Mouse (Mus musculus): ENCODE measurements around the gene Gm10100. TPM values are rescaled to one million over a fixed set of nuclear protein-coding genes. Genes with fewer than 3 reads are reported as not detected.
"Not testable (repeated sequence)": the region's sequence is repeated elsewhere in the genome, so short reads cannot be mapped to it uniquely, and the experiment has no call there.

The Gm10100 gene
- not detected in 2 replicates for polyA plus RNA-seq (2015; fragmentation: Nextera tagmentation; extraction: Ambion mirVana)

GRCm38 (mm10) chr10:77726186-77726585 lies at the start of gene Gm10100:
TSS of gene Gm10100 (plus strand) at chr10:77726486.
- Histone ChIP-seq H3K4me3 (no peak within 1 kb of the TSS), H3K27me3 (replicated peaks) (no peaks in the 10 kb centered on the region), H3K9me3 (no peaks in the 10 kb centered on the region), H3K4me2 (no peak within 1 kb of the TSS), H3K36me3 (replicated peaks) (no peaks in the 10 kb centered on the region), H3K27ac (no peak within 1 kb of the TSS), H3K4me1 (no peaks in the 10 kb centered on the region), H3K9ac (no peak within 1 kb of the TSS)
- ATAC-seq (replicated peaks), result no peak
- WGBS, result 44% methylated on average over 3 of the region's 3 CpGs

DNA sequence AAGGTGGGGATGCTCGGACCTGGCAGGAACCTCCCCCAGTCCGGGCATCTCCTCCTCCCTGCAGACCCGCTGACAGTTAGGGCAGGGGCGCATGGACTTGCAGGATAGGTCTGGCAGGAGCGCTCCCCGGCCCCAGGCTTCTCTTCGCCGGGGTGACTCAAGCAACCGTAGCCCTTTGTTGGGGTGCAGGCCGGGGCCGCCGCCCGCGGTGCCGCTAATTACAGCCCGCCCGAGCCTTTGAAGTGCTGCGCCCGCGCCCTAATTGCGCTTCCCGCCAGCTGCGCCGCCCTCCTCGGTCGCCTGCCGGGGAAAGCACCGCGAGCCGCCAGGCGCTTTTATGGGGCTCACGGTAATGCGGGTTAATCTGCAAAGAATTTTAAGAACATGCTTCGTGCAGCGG lies 48.7 kb upstream of the Gm10100 start:
- H3K4me2 ChIP-seq, result peak overlapping the region; percentile 68
- H3K4me1 ChIP-seq, result peaks cover 14% of the 10 kb centered on the region
- 0% methylated on average over 34 of the region's 35 CpGs for WGBS
- no peaks in the 10 kb centered on the region for H3K36me3 ChIP-seq (replicated peaks)
- no peaks in the 10 kb centered on the region for H3K9me3 ChIP-seq
- peak; percentile 52 for ATAC-seq (replicated peaks)
- peak overlapping the region; percentile 33 for H3K4me3 ChIP-seq
- no peak overlapping the region for H3K9ac ChIP-seq
- no peak overlapping the region for H3K27ac ChIP-seq
- H3K27me3 ChIP-seq (replicated peaks), result peaks cover 21% of the 10 kb centered on the region

DNA sequence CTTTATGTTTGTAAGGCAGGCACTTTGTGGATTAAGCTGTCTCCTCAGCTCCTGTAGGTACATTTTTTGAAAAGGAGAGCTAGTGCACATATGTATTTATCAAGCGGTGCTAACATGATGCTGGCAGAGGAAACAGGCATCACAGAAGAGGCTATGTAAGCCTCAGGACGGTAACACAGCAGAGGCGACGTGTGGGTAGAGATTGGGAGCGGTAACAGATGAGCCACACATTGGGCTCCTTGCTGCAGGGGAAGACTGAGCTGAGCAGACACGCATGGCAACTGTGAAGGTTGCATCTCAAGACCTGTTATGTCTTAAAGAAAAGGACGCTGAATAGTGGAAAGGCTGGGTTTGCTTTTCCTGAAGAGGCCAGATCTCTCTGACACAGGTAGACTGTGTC lies 43.3 kb upstream of the Gm10100 start:
- ATAC-seq (replicated peaks), result no peak
- WGBS, result 78% methylated on average over 7 of the region's 7 CpGs
- no peak overlapping the region for H3K4me3 ChIP-seq
- no peak overlapping the region for H3K27ac ChIP-seq
- peaks cover 19% of the 10 kb centered on the region for H3K27me3 ChIP-seq (replicated peaks)
- H3K9me3 ChIP-seq, result no peaks in the 10 kb centered on the region
- no peak overlapping the region for H3K4me2 ChIP-seq
- peaks cover 16% of the 10 kb centered on the region for H3K4me1 ChIP-seq
- no peak overlapping the region for H3K9ac ChIP-seq
- H3K36me3 ChIP-seq (replicated peaks), result no peaks in the 10 kb centered on the region

- Histone ChIP-seq H3K27ac (no peak overlapping the region), H3K36me3 (replicated peaks) (no peaks in the 10 kb centered on the region), H3K4me3 (no peak overlapping the region), H3K9ac (no peak overlapping the region), H3K27me3 (replicated peaks) (0 out of 2 replicates have a peak, but pooled peaks cover 11% of the 10 kb centered on the region), H3K4me2 (no peak overlapping the region), H3K4me1 (peaks cover 12% of the 10 kb centered on the region; the same call in 1 of the 2 replicates), H3K9me3 (no peaks in the 10 kb centered on the region)
- 39% methylated on average over 8 of the region's 8 CpGs for WGBS
- ATAC-seq (replicated peaks), result no peak
Measured at GRCm38 (mm10) chr10:77684181-77684580, 42.1 kb upstream of the Gm10100 start.

DNA sequence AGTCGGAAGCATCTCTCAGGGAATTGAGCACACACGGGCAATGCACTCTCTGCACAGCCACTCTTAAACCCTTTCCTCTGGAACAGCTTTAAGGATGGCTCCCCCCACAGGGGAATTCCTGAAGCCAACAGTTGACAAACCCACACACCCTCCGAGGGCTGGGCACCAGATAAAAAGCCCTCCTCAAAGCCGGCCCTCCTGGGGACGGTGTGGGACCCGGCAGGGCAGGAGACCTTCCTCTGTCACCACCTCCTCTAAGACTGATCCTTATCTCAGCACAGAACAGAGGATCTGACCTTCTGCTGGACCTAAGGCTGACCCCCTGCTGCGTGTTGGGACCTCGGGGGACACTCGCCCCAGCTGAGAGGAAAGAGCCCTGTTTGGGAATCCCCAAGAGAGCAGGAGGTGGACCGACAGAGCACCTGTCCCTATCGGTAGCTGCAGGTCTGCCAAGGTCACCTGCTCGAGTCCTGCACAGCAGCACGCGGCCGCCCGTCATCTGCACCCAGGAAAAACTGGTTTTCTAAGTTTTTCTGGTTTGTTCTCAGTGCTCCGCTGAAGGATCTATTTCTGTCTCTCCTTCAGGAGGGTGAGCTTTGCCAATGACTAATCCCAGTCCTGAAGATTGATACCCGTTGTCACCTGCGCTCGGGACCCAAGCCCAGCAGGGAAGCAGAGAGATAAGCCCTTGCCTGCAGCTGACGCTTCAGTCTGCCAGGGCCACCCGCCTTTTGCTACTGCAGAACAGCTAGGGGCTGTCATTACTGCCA lies 40.2 kb upstream of the Gm10100 start, which contains the start of gene Tspear:
Gene Tspear (plus strand): TSS at position 675 of the 770 bp plus-strand sequence.
- H3K27ac ChIP-seq, result no peak within 1 kb of the TSS
- peaks cover 12% of the 10 kb centered on the region; the same call in 1 of the 2 replicates for H3K4me1 ChIP-seq
- no peak within 1 kb of the TSS for H3K4me3 ChIP-seq
- 0 out of 2 replicates have a peak, but pooled peaks cover 11% of the 10 kb centered on the region for H3K27me3 ChIP-seq (replicated peaks)
- H3K9ac ChIP-seq, result no peak within 1 kb of the TSS
- no peak within 1 kb of the TSS for H3K4me2 ChIP-seq
- no peaks in the 10 kb centered on the region for H3K9me3 ChIP-seq
- no peak for ATAC-seq (replicated peaks)
- 7% methylated on average over 22 of the region's 22 CpGs for WGBS
- H3K36me3 ChIP-seq (replicated peaks), result no peaks in the 10 kb centered on the region

GRCm38 (mm10) chr10:77687021-77687420 lies 39.3 kb upstream of the Gm10100 start:
- no peak overlapping the region for H3K4me2 ChIP-seq
- H3K27ac ChIP-seq, result no peak overlapping the region
- no peak for ATAC-seq (replicated peaks)
- H3K9me3 ChIP-seq, result no peaks in the 10 kb centered on the region
- H3K4me1 ChIP-seq, result peaks cover 12% of the 10 kb centered on the region; the same call in 1 of the 2 replicates
- H3K4me3 ChIP-seq, result no peak overlapping the region
- 0 out of 2 replicates have a peak, but pooled peaks cover 11% of the 10 kb centered on the region for H3K27me3 ChIP-seq (replicated peaks)
- no peaks in the 10 kb centered on the region for H3K36me3 ChIP-seq (replicated peaks)
- no peak overlapping the region for H3K9ac ChIP-seq
- WGBS, result 25% methylated on average over 10 of the region's 10 CpGs

DNA sequence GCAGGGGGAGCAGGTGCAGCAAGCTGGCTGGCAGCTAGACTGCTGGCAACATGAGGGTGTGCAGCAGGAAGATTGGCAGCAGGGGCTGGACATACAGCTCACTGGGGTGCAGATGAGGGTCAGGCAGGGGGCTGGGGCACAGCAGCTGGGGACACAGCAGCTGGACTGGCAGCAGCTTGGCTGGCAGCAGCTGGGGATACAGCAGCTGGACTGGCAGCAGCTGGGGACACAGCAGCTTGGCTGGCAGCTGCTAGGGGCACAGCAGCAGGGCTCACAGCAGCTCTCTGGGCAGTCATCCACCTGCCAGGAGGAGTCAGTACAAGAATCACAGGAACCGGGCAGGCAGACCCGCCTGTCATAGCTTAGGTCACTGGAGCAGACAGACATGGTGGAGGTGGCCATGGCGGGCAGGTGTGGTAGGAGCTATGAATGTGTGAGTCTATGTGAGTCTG lies 35.9 kb upstream of the Gm10100 start, which contains the start of gene Gm19402:
Gene Gm19402 (minus strand): TSS at position 402 of the 452 bp plus-strand sequence.
- H3K27me3 ChIP-seq (replicated peaks); H3K4me2 ChIP-seq; ATAC-seq (replicated peaks); H3K36me3 ChIP-seq (replicated peaks); H3K4me1 ChIP-seq; H3K4me3 ChIP-seq; H3K27ac ChIP-seq; H3K9ac ChIP-seq; H3K9me3 ChIP-seq: not testable (repeated sequence)
- WGBS, result 63% methylated on average over 3 of the region's 3 CpGs

DNA sequence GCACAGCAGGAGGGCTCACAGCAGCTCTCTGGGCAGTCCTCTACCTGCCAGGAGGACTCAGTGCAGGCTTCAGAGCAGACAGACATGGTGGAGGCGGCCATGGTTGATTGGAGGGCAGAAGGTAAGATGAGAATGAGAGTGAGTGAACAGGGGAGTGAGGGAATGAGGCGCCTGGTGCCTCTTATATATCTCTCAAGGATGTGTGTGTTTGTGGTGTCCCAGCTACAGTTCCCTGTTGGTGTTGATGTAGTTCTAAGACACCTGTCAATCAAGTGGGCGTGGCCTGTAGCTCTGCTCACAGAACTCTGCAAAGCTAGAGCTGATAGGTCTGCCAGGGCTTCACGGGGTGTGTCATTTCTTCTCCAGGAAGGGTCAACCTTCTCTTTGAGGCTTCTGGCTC lies 29.2 kb upstream of the Gm10100 start, which contains the start of gene Gm9508:
Gene Gm9508 (minus strand): TSS at position 101 of the 400 bp plus-strand sequence.
- Histone ChIP-seq H3K9me3 (no peaks in the 10 kb centered on the region), H3K4me3 (no peak within 1 kb of the TSS), H3K4me1 (no peaks in the 10 kb centered on the region), H3K9ac (no peak within 1 kb of the TSS), H3K27me3 (replicated peaks) (no peaks in the 10 kb centered on the region), H3K4me2 (no peak within 1 kb of the TSS), H3K27ac (no peak within 1 kb of the TSS), H3K36me3 (replicated peaks) (no peaks in the 10 kb centered on the region)
- ATAC-seq (replicated peaks), result no peak
- WGBS, result 51% methylated on average over 4 of the region's 4 CpGs

DNA sequence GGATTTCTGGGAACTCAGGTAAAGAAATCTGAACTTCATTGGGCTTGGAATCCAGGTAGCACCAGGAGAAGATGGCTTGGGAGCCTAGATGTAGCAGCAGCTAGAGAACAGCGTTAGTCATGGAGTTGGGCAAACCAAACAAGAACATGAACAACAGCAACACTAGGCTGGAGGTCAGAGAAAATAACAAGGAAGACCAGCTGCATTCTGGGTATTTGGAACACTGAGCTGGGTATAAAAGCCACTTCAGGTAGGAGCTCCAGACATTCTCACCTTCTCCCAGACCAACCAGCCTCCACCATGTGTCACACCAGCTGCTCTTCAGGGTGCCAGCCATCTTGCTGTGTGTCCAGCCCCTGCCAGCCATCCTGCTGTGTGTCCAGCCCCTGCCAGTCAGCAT lies 20.0 kb upstream of the Gm10100 start, which contains the start of gene Gm10272:
Gene Gm10272 (plus strand): TSS at position 301 of the 400 bp plus-strand sequence.
- Histone ChIP-seq H3K4me2 (no peak within 1 kb of the TSS), H3K36me3 (replicated peaks) (no peaks in the 10 kb centered on the region)
- 92% methylated on average over 1 of the region's 1 CpGs for WGBS

DNA sequence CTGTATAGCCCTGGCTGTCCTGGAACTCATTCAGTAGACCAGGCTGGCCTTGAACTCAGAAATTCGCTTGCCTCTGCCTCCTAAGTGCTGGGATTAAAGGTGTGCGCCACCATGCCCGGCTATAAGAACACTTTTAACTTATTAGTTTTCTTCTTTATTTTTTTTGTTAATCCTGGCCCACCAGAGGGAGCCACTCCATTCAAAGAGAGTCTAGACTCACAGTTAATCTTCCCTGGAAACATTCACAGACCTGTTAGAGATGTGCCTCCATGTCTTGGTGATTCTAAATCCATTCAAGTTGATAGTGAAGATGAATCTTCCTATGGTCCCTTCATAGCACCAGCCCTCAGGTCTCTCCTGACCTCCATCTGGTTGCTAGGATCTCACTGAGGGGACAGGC lies 16.5 kb upstream of the Gm10100 start:
- ATAC-seq (replicated peaks), result no peak
- no peaks in the 10 kb centered on the region for H3K27me3 ChIP-seq (replicated peaks)
- H3K36me3 ChIP-seq (replicated peaks), result no peaks in the 10 kb centered on the region
- H3K9ac ChIP-seq, result no peak overlapping the region
- no peak overlapping the region for H3K4me2 ChIP-seq
- H3K27ac ChIP-seq, result no peak overlapping the region
- WGBS, result 78% methylated on average over 3 of the region's 3 CpGs
- H3K4me3 ChIP-seq, result no peak overlapping the region
- H3K9me3 ChIP-seq, result no peaks in the 10 kb centered on the region
- no peaks in the 10 kb centered on the region for H3K4me1 ChIP-seq

More for the DNA sequence above, 20.0 kb upstream of the Gm10100 start, which contains the start of gene Gm10272:
- H3K27me3 ChIP-seq (replicated peaks), result no peaks in the 10 kb centered on the region
- no peak for ATAC-seq (replicated peaks)
- no peaks in the 10 kb centered on the region for H3K4me1 ChIP-seq
- H3K9ac ChIP-seq, result no peak within 1 kb of the TSS
- H3K27ac ChIP-seq, result no peak within 1 kb of the TSS
- H3K9me3 ChIP-seq, result no peaks in the 10 kb centered on the region
- H3K4me3 ChIP-seq, result no peak within 1 kb of the TSS

- not testable (repeated sequence) for H3K9me3 ChIP-seq; H3K27ac ChIP-seq; H3K4me3 ChIP-seq; ATAC-seq (replicated peaks); H3K36me3 ChIP-seq (replicated peaks); H3K4me1 ChIP-seq; H3K9ac ChIP-seq; H3K27me3 ChIP-seq (replicated peaks); H3K4me2 ChIP-seq
Measured at GRCm38 (mm10) chr10:77711157-77711556, 15.1 kb upstream of the Gm10100 start, which contains the start of gene Gm10024. TSS of gene Gm10024 (plus strand) at chr10:77711457.

- no peaks in the 10 kb centered on the region for H3K36me3 ChIP-seq (replicated peaks)
- no peaks in the 10 kb centered on the region for H3K4me1 ChIP-seq
- H3K9me3 ChIP-seq, result no peaks in the 10 kb centered on the region
- H3K9ac ChIP-seq, result no peak overlapping the region
- no peak for ATAC-seq (replicated peaks)
- no peak overlapping the region for H3K27ac ChIP-seq
- no peak overlapping the region for H3K4me3 ChIP-seq
- WGBS, result 72% methylated on average over 4 of the region's 4 CpGs
- H3K4me2 ChIP-seq, result no peak overlapping the region
- H3K27me3 ChIP-seq (replicated peaks), result no peaks in the 10 kb centered on the region
Measured at GRCm38 (mm10) chr10:77713734-77714133, 12.6 kb upstream of the Gm10100 start.

Measured in midbrain, embryonic 15.5 days (tissue).